Mouse (Mus musculus) midbrain, embryonic 16.5 days (tissue): ENCODE data around the gene Slc41a1. TPM values are rescaled to one million over a fixed set of nuclear protein-coding genes. Genes with fewer than 3 reads are reported as not detected.

Experiments used
- ATAC-seq: fragments of 200-750 bp; cut with Nextera tagmentation; 2 replicates; pipeline ENCODE4 v1.8.0; 2017; ENCODE audit warnings: moderate TSS enrichment
- H3K27ac ChIP-seq: fragments of 300-500 bp; sonication (generic); 2 replicates; pipeline ENCODE4 v1.5.1; 2014; ENCODE audit warnings: mild to moderate bottlenecking, low read length, mixed read lengths
- H3K27me3 ChIP-seq: fragments of 300-500 bp; sonication (generic); 2 replicates; pipeline ENCODE4 v1.6.1; 2014; ENCODE audit warnings: low read depth, low read length, mixed read lengths; ENCODE audit not compliant: control insufficient read depth, insufficient read depth
- H3K36me3 ChIP-seq: fragments of 300-500 bp; sonication (generic); 2 replicates; pipeline ENCODE4 v1.6.1; 2014; ENCODE audit warnings: mild to moderate bottlenecking, low read length, moderate library complexity, mixed read lengths; ENCODE audit not compliant: control insufficient read depth, insufficient read depth
- H3K4me1 ChIP-seq: fragments of 300-500 bp; sonication (generic); 2 replicates; pipeline ENCODE4 v1.6.1; 2014; ENCODE audit warnings: mild to moderate bottlenecking, low read length, mixed read lengths; ENCODE audit not compliant: control insufficient read depth, insufficient read depth
- H3K4me2 ChIP-seq: fragments of 300-500 bp; sonication (generic); 2 replicates; pipeline ENCODE4 v1.6.1; 2014; ENCODE audit warnings: mild to moderate bottlenecking, low read length, mixed read lengths
- H3K4me3 ChIP-seq: fragments of 300-500 bp; sonication (generic); 2 replicates; pipeline ENCODE4 v1.5.1; 2014; ENCODE audit warnings: low read depth, mild to moderate bottlenecking, low read length, moderate library complexity, mixed read lengths
- H3K9ac ChIP-seq: fragments of 300-500 bp; sonication (generic); 2 replicates; pipeline ENCODE4 v1.6.1; 2014; ENCODE audit warnings: low read depth, low read length, mixed read lengths
- H3K9me3 ChIP-seq: fragments of 300-500 bp; sonication (generic); replicated peaks from 2 replicates; pipeline ENCODE4 v1.6.1; 2014; ENCODE audit warnings: mild to moderate bottlenecking, low read length, mixed read lengths; ENCODE audit not compliant: control insufficient read depth, poor library complexity, severe bottlenecking
- WGBS: fragments of 180-500 bp; shearing (Covaris S2); extraction: QIAGEN DNeasy Blood & Tissue Kit; methylation state at CpG from one replicate; pipeline ENCODE4 v1.1.7; 2014; 5-methylcytosine and 5-hydroxymethylcytosine counted together
- polyA plus RNA-seq: library from polyadenylated mRNA; unstranded; fragments of >200 nt; fragmentation: Nextera tagmentation; extraction: Ambion mirVana; gene quantifications from 2 replicates; pipeline ENCODE4 v1.2.1, GENCODE M21; 2015

Slc41a1 gene
- polyA plus RNA-seq, 1 experiment from 2014 or later, result 17.7 TPM

GRCm38 (mm10) chr1:131830971-131831641 lies 3.8 kb downstream of the Slc41a1 start:
- Histone ChIP-seq H3K4me2 (no peak overlapping the region; the same call in 1 of the 2 replicates), H3K27me3 (no peaks in the 10 kb centered on the region), H3K27ac (no peak overlapping the region), H3K4me1 (peaks cover 20% of the 10 kb centered on the region), H3K9ac (no peak overlapping the region), H3K9me3 (no peaks in the 10 kb centered on the region), H3K4me3 (no peak overlapping the region), H3K36me3 (no peaks in the 10 kb centered on the region)
- no peak for ATAC-seq
- WGBS, result 77% methylated on average over 8 of the region's 8 CpGs

GRCm38 (mm10) chr1:131837035-131837434 lies 9.7 kb downstream of the Slc41a1 start:
- Histone ChIP-seq H3K27ac (no peak overlapping the region), H3K9me3 (no peaks in the 10 kb centered on the region), H3K27me3 (no peaks in the 10 kb centered on the region), H3K4me2 (no peak overlapping the region), H3K36me3 (no peaks in the 10 kb centered on the region; the same call in 1 of the 2 replicates), H3K4me3 (no peak overlapping the region), H3K9ac (no peak overlapping the region), H3K4me1 (no peaks in the 10 kb centered on the region)
- no peak for ATAC-seq
- 82% methylated on average over 3 of the region's 3 CpGs for WGBS

- no peaks in the 10 kb centered on the region for H3K9me3 ChIP-seq
- 81% methylated on average over 5 of the region's 5 CpGs for WGBS
- no peaks in the 10 kb centered on the region for H3K27me3 ChIP-seq
- no peak overlapping the region for H3K9ac ChIP-seq
- H3K4me2 ChIP-seq, result no peak overlapping the region
- peaks cover 7% of the 10 kb centered on the region for H3K36me3 ChIP-seq
- no peaks in the 10 kb centered on the region for H3K4me1 ChIP-seq
- ATAC-seq, result no peak
- H3K27ac ChIP-seq, result no peak overlapping the region
- H3K4me3 ChIP-seq, result no peak overlapping the region
Measured at GRCm38 (mm10) chr1:131838542-131838941, 11.2 kb downstream of the Slc41a1 start.

GRCm38 (mm10) chr1:131839279-131839678 lies 12.0 kb downstream of the Slc41a1 start:
- WGBS, result 52% methylated on average over 2 of the region's 2 CpGs
- Histone ChIP-seq H3K27me3 (no peaks in the 10 kb centered on the region), H3K9ac (no peak overlapping the region), H3K9me3 (no peaks in the 10 kb centered on the region), H3K4me2 (no peak overlapping the region), H3K36me3 (peaks cover 11% of the 10 kb centered on the region), H3K4me1 (no peaks in the 10 kb centered on the region), H3K4me3 (no peak overlapping the region), H3K27ac (no peak overlapping the region)
- ATAC-seq, result no peak

GRCm38 (mm10) chr1:131842221-131842620 lies 14.9 kb downstream of the Slc41a1 start:
- H3K27ac ChIP-seq, result no peak overlapping the region
- no peaks in the 10 kb centered on the region for H3K9me3 ChIP-seq
- no peaks in the 10 kb centered on the region for H3K27me3 ChIP-seq
- no peak overlapping the region for H3K9ac ChIP-seq
- peaks cover 15% of the 10 kb centered on the region for H3K36me3 ChIP-seq
- no peak for ATAC-seq
- H3K4me2 ChIP-seq, result no peak overlapping the region
- 77% methylated on average over 4 of the region's 4 CpGs for WGBS
- H3K4me1 ChIP-seq, result no peaks in the 10 kb centered on the region
- no peak overlapping the region for H3K4me3 ChIP-seq

GRCm38 (mm10) chr1:131843758-131844157 lies 16.5 kb downstream of the Slc41a1 start:
- H3K36me3 ChIP-seq, result peaks cover 15% of the 10 kb centered on the region

GRCm38 (mm10) chr1:131844883-131845282 lies 17.6 kb downstream of the Slc41a1 start:
- Histone ChIP-seq H3K4me2 (no peak overlapping the region), H3K27me3 (no peaks in the 10 kb centered on the region), H3K9ac (no peak overlapping the region), H3K4me3 (no peak overlapping the region), H3K4me1 (no peaks in the 10 kb centered on the region), H3K36me3 (peaks cover 15% of the 10 kb centered on the region), H3K9me3 (no peaks in the 10 kb centered on the region), H3K27ac (no peak overlapping the region)
- no peak for ATAC-seq
- WGBS, result 65% methylated on average over 8 of the region's 8 CpGs

More at GRCm38 (mm10) chr1:131843758-131844157, 16.5 kb downstream of the Slc41a1 start:
- WGBS, result 94% methylated on average over 10 of the region's 10 CpGs
- H3K4me2 ChIP-seq, result no peak overlapping the region
- no peak for ATAC-seq
- H3K27ac ChIP-seq, result no peak overlapping the region
- no peak overlapping the region for H3K9ac ChIP-seq
- H3K9me3 ChIP-seq, result no peaks in the 10 kb centered on the region
- no peak overlapping the region for H3K4me3 ChIP-seq
- no peaks in the 10 kb centered on the region for H3K27me3 ChIP-seq
- H3K4me1 ChIP-seq, result no peaks in the 10 kb centered on the region

- 81% methylated on average over 5 of the region's 5 CpGs for WGBS
- peaks cover 15% of the 10 kb centered on the region for H3K36me3 ChIP-seq
- no peaks in the 10 kb centered on the region for H3K4me1 ChIP-seq
Measured at GRCm38 (mm10) chr1:131846255-131846654, 19.0 kb downstream of the Slc41a1 start.

GRCm38 (mm10) chr1:131861811-131862210 lies 34.5 kb downstream of the Slc41a1 start:
- no peaks in the 10 kb centered on the region for H3K4me1 ChIP-seq
- H3K27me3 ChIP-seq, result no peaks in the 10 kb centered on the region
- H3K36me3 ChIP-seq, result no peaks in the 10 kb centered on the region
- 91% methylated on average over 4 of the region's 4 CpGs for WGBS
- no peak overlapping the region for H3K27ac ChIP-seq
- no peak for ATAC-seq
- H3K4me3 ChIP-seq, result no peak overlapping the region
- no peaks in the 10 kb centered on the region for H3K9me3 ChIP-seq
- no peak overlapping the region for H3K9ac ChIP-seq
- H3K4me2 ChIP-seq, result no peak overlapping the region

More at GRCm38 (mm10) chr1:131846255-131846654, 19.0 kb downstream of the Slc41a1 start:
- Histone ChIP-seq H3K27ac (no peak overlapping the region), H3K9ac (no peak overlapping the region), H3K9me3 (no peaks in the 10 kb centered on the region), H3K27me3 (no peaks in the 10 kb centered on the region), H3K4me3 (no peak overlapping the region), H3K4me2 (no peak overlapping the region)
- no peak for ATAC-seq
